ENCODE assay signal across 8 mouse cellular contexts in genomic region chr17:24469336-24469909, GRCm38 (mm10). TPM values are rescaled to one million over a fixed set of nuclear protein-coding genes. Genes with fewer than 3 reads are reported as not detected.
A peak's percentile ranks its signal among the peaks of the same experiment; 100 is the strongest.
DNase-seq lines count a peak whose midpoint lies in the region; ATAC-seq and TF ChIP-seq lines count a peak whose summit lies in the region.

No protein-coding gene starts in this region.

- peaks cover 34% of the 10 kb centered on the region for H3K4me1 ChIP-seq in kidney, embryonic 14.5 days (ENCODE audit: control insufficient read depth, insufficient read depth, low read length)
- peaks cover 14% of the 10 kb centered on the region for H3K4me1 ChIP-seq in bone marrow macrophage, adult 2 months (ENCODE audit: control insufficient read depth, insufficient read depth, low read length)
- H3K4me1 ChIP-seq in hindbrain, embryonic 14.5 days (replicated peaks; ENCODE audit: control insufficient read depth, insufficient read depth, low read length), result peaks cover 20% of the 10 kb centered on the region
- H3K4me1 ChIP-seq in midbrain, embryonic 13.5 days (replicated peaks), result peaks cover 38% of the 10 kb centered on the region

- WGBS in kidney, embryonic 14.5 days, result 14% methylated on average over 7 of the region's 7 CpGs
- WGBS in hindbrain, embryonic 14.5 days, result 18% methylated on average over 7 of the region's 7 CpGs
- 18% methylated on average over 7 of the region's 7 CpGs for WGBS in midbrain, embryonic 13.5 days

- no peaks in the 10 kb centered on the region for H3K9me3 ChIP-seq in kidney, embryonic 14.5 days (ENCODE audit: control insufficient read depth, low read length)
- no peaks in the 10 kb centered on the region for H3K9me3 ChIP-seq in hindbrain, embryonic 14.5 days (ENCODE audit: control insufficient read depth, low read length)
- no peaks in the 10 kb centered on the region for H3K9me3 ChIP-seq in midbrain, embryonic 13.5 days

- no peak for ATAC-seq in kidney, embryonic 14.5 days (ENCODE audit: low FRiP score, low TSS enrichment)
- no peak for ATAC-seq in hindbrain, embryonic 14.5 days (ENCODE audit: low FRiP score)
- no peak for ATAC-seq in midbrain, embryonic 13.5 days

- TF ChIP-seq POLR2A in bone marrow macrophage, adult 2 months (IDR thresholded peaks at IDR 0.05; ENCODE audit: borderline replicate concordance, low read depth, low read length), result no peak

- intact Hi-C loops in left cerebral cortex, postnatal 4 days (cut with DNase I), result no loop called here

- peak overlapping the region; percentile 60; the same call in 1 of the 2 replicates for H3K27ac ChIP-seq in kidney, embryonic 14.5 days (ENCODE audit: low read depth, low read length)
- peak overlapping the region; percentile 69 for H3K27ac ChIP-seq in bone marrow macrophage, adult 2 months (ENCODE audit: insufficient read depth, low read depth, low read length)
- peak overlapping the region; percentile 84 for H3K27ac ChIP-seq in hindbrain, embryonic 14.5 days
- peak overlapping the region; percentile 85 for H3K27ac ChIP-seq in midbrain, embryonic 13.5 days

- peak overlapping the region; percentile 81 for H3K9ac ChIP-seq in kidney, embryonic 14.5 days (ENCODE audit: low read depth, low read length)
- H3K9ac ChIP-seq in hindbrain, embryonic 14.5 days, result peak overlapping the region; percentile 92
- H3K9ac ChIP-seq in midbrain, embryonic 13.5 days (replicated peaks), result peak overlapping the region; percentile 65

- peaks cover 9% of the 10 kb centered on the region for H3K36me3 ChIP-seq in kidney, embryonic 14.5 days (ENCODE audit: control insufficient read depth, insufficient read depth, low read length)
- H3K36me3 ChIP-seq in hindbrain, embryonic 14.5 days (replicated peaks; ENCODE audit: control insufficient read depth, insufficient read depth), result peaks cover 24% of the 10 kb centered on the region
- H3K36me3 ChIP-seq in midbrain, embryonic 13.5 days, result peaks cover 20% of the 10 kb centered on the region

- no peaks in the 10 kb centered on the region for H3K27me3 ChIP-seq in kidney, embryonic 14.5 days (ENCODE audit: control insufficient read depth, insufficient read depth, low read length)
- H3K27me3 ChIP-seq in hindbrain, embryonic 14.5 days (ENCODE audit: control insufficient read depth, insufficient read depth, low read length), result no peaks in the 10 kb centered on the region
- no peaks in the 10 kb centered on the region for H3K27me3 ChIP-seq in midbrain, embryonic 13.5 days

- TF ChIP-seq CTCF in bone marrow macrophage, adult 2 months (IDR thresholded peaks at IDR 0.05; ENCODE audit: low read depth, low read length), result no peak

- H3K4me2 ChIP-seq in kidney, embryonic 14.5 days (replicated peaks; ENCODE audit: low read depth, low read length), result peak overlapping the region; percentile 98
- H3K4me2 ChIP-seq in hindbrain, embryonic 14.5 days (replicated peaks), result peak overlapping the region; percentile 99
- peak overlapping the region; percentile 100 for H3K4me2 ChIP-seq in midbrain, embryonic 13.5 days (replicated peaks)

- H3K4me3 ChIP-seq in kidney, embryonic 14.5 days (ENCODE audit: low read length), result peak overlapping the region; percentile 86
- H3K4me3 ChIP-seq in bone marrow macrophage, adult 2 months (ENCODE audit: insufficient read depth, low read length), result peak overlapping the region; percentile 78
- peak overlapping the region; percentile 94 for H3K4me3 ChIP-seq in hindbrain, embryonic 14.5 days (replicated peaks; ENCODE audit: low read length)
- H3K4me3 ChIP-seq in midbrain, embryonic 13.5 days (replicated peaks), result peak overlapping the region; percentile 88

- no peak for DNase-seq in kidney, postnatal 10 days
- no peak for DNase-seq in hindbrain, embryonic 14.5 days (ENCODE audit: low spot score)
- DNase-seq in frontal cortex, postnatal 25 days (ENCODE audit: low spot score in 2 of 2), result no peak
- no peak for DNase-seq in left cerebral cortex, postnatal 4 days
- DNase-seq in adipocyte (ENCODE audit: low spot score), result no peak

RNA-seq across cellular contexts. Expression of gene E4f1, which starts 0.7 kb away (rescaled TPM):
- 21.6 and 23.2 TPM in 2 replicates for polyA plus RNA-seq in kidney, embryonic 14.5 days (2014; fragmentation: Nextera tagmentation; extraction: Ambion mirVana)
- 21.7 and 25.0 TPM in 2 replicates for polyA plus RNA-seq in bone marrow macrophage, adult 2 months (2012; ENCODE audit: insufficient read depth, insufficient read length, missing spikeins)
- polyA plus RNA-seq in hindbrain, embryonic 14.5 days (2014; fragmentation: Nextera tagmentation; extraction: Ambion mirVana), result 20.6 and 25.8 TPM in 2 replicates
- 44.0 and 45.1 TPM in 2 replicates for polyA plus RNA-seq in midbrain, embryonic 13.5 days (2015; fragmentation: Nextera tagmentation; extraction: Ambion mirVana)
- 10 to 100 TPM; 39.0 to 41.7 TPM for total RNA-seq in left cerebral cortex, postnatal 4 days (2021)

RNA-seq across cellular contexts. Expression of gene Pgp, which starts 0.8 kb away (rescaled TPM):
- polyA plus RNA-seq in kidney, embryonic 14.5 days (2014; fragmentation: Nextera tagmentation; extraction: Ambion mirVana), result 54.1 and 65.0 TPM in 2 replicates
- 21.4 and 24.2 TPM in 2 replicates for polyA plus RNA-seq in bone marrow macrophage, adult 2 months (2012; ENCODE audit: insufficient read depth, insufficient read length, missing spikeins)
- polyA plus RNA-seq in hindbrain, embryonic 14.5 days (2014; fragmentation: Nextera tagmentation; extraction: Ambion mirVana), result 71.2 and 73.5 TPM in 2 replicates
- polyA plus RNA-seq in midbrain, embryonic 13.5 days (2015; fragmentation: Nextera tagmentation; extraction: Ambion mirVana), result 48.3 and 54.9 TPM in 2 replicates
- total RNA-seq in left cerebral cortex, postnatal 4 days (2021), result 10 to 100 TPM; 45.3 to 45.9 TPM

RNA-seq across cellular contexts. Expression of gene Bricd5, which starts 4.3 kb away (rescaled TPM):
- 0.71 and 1.6 TPM in 2 replicates for polyA plus RNA-seq in kidney, embryonic 14.5 days (2014; fragmentation: Nextera tagmentation; extraction: Ambion mirVana)
- polyA plus RNA-seq in bone marrow macrophage, adult 2 months (2012; ENCODE audit: insufficient read depth, insufficient read length, missing spikeins), result not detected in 2 replicates
- 0.75 TPM in 1 of 2 replicates, not detected in the other for polyA plus RNA-seq in hindbrain, embryonic 14.5 days (2014; fragmentation: Nextera tagmentation; extraction: Ambion mirVana)
- polyA plus RNA-seq in midbrain, embryonic 13.5 days (2015; fragmentation: Nextera tagmentation; extraction: Ambion mirVana), result not detected in 2 replicates
- total RNA-seq in left cerebral cortex, postnatal 4 days (2021), result under 1 TPM; 0.54 to 0.92 TPM

RNA-seq across cellular contexts. Expression of gene Mlst8, which starts 9.5 kb away (rescaled TPM):
- 36.4 and 36.9 TPM in 2 replicates for polyA plus RNA-seq in kidney, embryonic 14.5 days (2014; fragmentation: Nextera tagmentation; extraction: Ambion mirVana)
- 14.8 and 16.0 TPM in 2 replicates for polyA plus RNA-seq in bone marrow macrophage, adult 2 months (2012; ENCODE audit: insufficient read depth, insufficient read length, missing spikeins)
- polyA plus RNA-seq in hindbrain, embryonic 14.5 days (2014; fragmentation: Nextera tagmentation; extraction: Ambion mirVana), result 30.2 and 31.1 TPM in 2 replicates
- polyA plus RNA-seq in midbrain, embryonic 13.5 days (2015; fragmentation: Nextera tagmentation; extraction: Ambion mirVana), result 38.6 and 41.4 TPM in 2 replicates
- total RNA-seq in left cerebral cortex, postnatal 4 days (2021), result 10 to 100 TPM; 33.4 to 39.1 TPM

RNA-seq across cellular contexts. Expression of gene Caskin1, which starts 19.0 kb away (rescaled TPM):
- polyA plus RNA-seq in kidney, embryonic 14.5 days (2014; fragmentation: Nextera tagmentation; extraction: Ambion mirVana), result 1.6 and 1.8 TPM in 2 replicates
- polyA plus RNA-seq in bone marrow macrophage, adult 2 months (2012; ENCODE audit: insufficient read depth, insufficient read length, missing spikeins), result 0.34 TPM in 1 of 2 replicates, not detected in the other
- 45.7 and 46.8 TPM in 2 replicates for polyA plus RNA-seq in hindbrain, embryonic 14.5 days (2014; fragmentation: Nextera tagmentation; extraction: Ambion mirVana)
- polyA plus RNA-seq in midbrain, embryonic 13.5 days (2015; fragmentation: Nextera tagmentation; extraction: Ambion mirVana), result 24.7 and 29.1 TPM in 2 replicates
- 100 to 1,000 TPM; 158 to 180 TPM for total RNA-seq in left cerebral cortex, postnatal 4 days (2021)
